ENCODE assay signal across 19 mouse cellular contexts in genomic region chr6:28909866-28910265, GRCm38 (mm10).
DNase-seq lines count a peak whose midpoint lies in the region; ATAC-seq and TF ChIP-seq lines count a peak whose summit lies in the region.
"Had no signal": no experiment of that assay in that cellular context is flagged by ENCODE, and none has a peak within 500 bp of the region (broad histone marks: within the 10 kb centered on the region; RNA-seq: fewer than 3 reads in every experiment).

No protein-coding gene starts in this region.

- ATAC-seq in CD4-positive, CD25-positive, alpha-beta regulatory T cell, adult 4 months, result no peak
- no peak for ATAC-seq in granulocyte monocyte progenitor cell, adult 5-6 weeks (replicated peaks; ENCODE audit: poor library complexity, severe bottlenecking)
- ATAC-seq: forebrain, postnatal 0 days; midbrain, embryonic 13.5 days had no signal

- intact Hi-C loops in gastrocnemius, adult 2 months (cut with DNase I), result no loop called here

- H3K36me3 ChIP-seq in ES-Bruce4 (ENCODE audit: control insufficient read depth, insufficient read depth, low read length, poor library complexity, severe bottlenecking), result no peaks in the 10 kb centered on the region
- H3K36me3 ChIP-seq: forebrain, embryonic 10.5 days; heart, embryonic 13.5 days; limb, embryonic 15.5 days; liver, embryonic 15.5 days; midbrain, embryonic 13.5 days had no signal

- no peak overlapping the region for H3K4me3 ChIP-seq in gastrocnemius, adult 2 months
- H3K4me3 ChIP-seq in ES-Bruce4 (ENCODE audit: low read depth, low read length), result peak overlapping the region; percentile 25
- H3K4me3 ChIP-seq: forebrain, embryonic 10.5 days; heart, embryonic 13.5 days; limb, embryonic 15.5 days; liver, embryonic 15.5 days; midbrain, embryonic 13.5 days had no signal

- no peaks in the 10 kb centered on the region for H3K27me3 ChIP-seq in ES-Bruce4 (ENCODE audit: control insufficient read depth, insufficient read depth, low read length, poor library complexity, severe bottlenecking)
- H3K27me3 ChIP-seq: heart, embryonic 13.5 days; limb, embryonic 15.5 days; liver, embryonic 15.5 days; midbrain, embryonic 13.5 days had no signal

- no peak for TF ChIP-seq POLR2A in ES-Bruce4 (IDR thresholded peaks at IDR 0.05; ENCODE audit: insufficient read depth, low read length)

- no peak overlapping the region for H3K27ac ChIP-seq in gastrocnemius, adult 2 months
- H3K27ac ChIP-seq in ES-Bruce4 (ENCODE audit: insufficient read depth, low read length), result no peak overlapping the region
- H3K27ac ChIP-seq: forebrain, embryonic 10.5 days; heart, embryonic 13.5 days; limb, embryonic 15.5 days; liver, embryonic 15.5 days; midbrain, embryonic 13.5 days had no signal

- peak; percentile 25 for DNase-seq in gastrocnemius, adult 2 months
- no peak for DNase-seq in gastrocnemius, postnatal 10 days
- peak; percentile 30 for DNase-seq in 416B (ENCODE audit: low read depth)
- peak; percentile 64 to 72 for DNase-seq in adrenal gland, postnatal 36 days
- DNase-seq: cerebellum, adult 9-10 months; embryo, embryonic 11 days; forebrain, postnatal 0 days; kidney, adult 18-20 months; kidney, postnatal 10 days; spleen, adult 18-20 months; thymus, postnatal 36 days had no signal

- TF ChIP-seq CTCF in gastrocnemius, adult 2 months (IDR thresholded peaks at IDR 0.05), result no peak
- TF ChIP-seq CTCF in ES-Bruce4 (IDR thresholded peaks at IDR 0.05; ENCODE audit: low read depth, low read length), result no peak

- H3K4me1 ChIP-seq in ES-Bruce4 (ENCODE audit: control insufficient read depth, insufficient read depth, low read length), result no peaks in the 10 kb centered on the region
- H3K4me1 ChIP-seq: limb, embryonic 15.5 days; liver, embryonic 15.5 days had no signal

- no peaks in the 10 kb centered on the region for H3K9me3 ChIP-seq in ES-Bruce4 (replicated peaks; ENCODE audit: control insufficient read depth, insufficient read depth, low read length, poor library complexity, severe bottlenecking)
- H3K9me3 ChIP-seq: limb, embryonic 15.5 days; liver, embryonic 15.5 days; midbrain, embryonic 13.5 days had no signal

- no peak overlapping the region for H3K9ac ChIP-seq in ES-Bruce4 (ENCODE audit: low read depth, poor library complexity, severe bottlenecking)
- H3K9ac ChIP-seq: forebrain, postnatal 0 days; heart, embryonic 13.5 days; limb, embryonic 15.5 days; liver, embryonic 15.5 days; midbrain, embryonic 13.5 days had no signal

- no peak for TF ChIP-seq EP300 in ES-Bruce4 (IDR thresholded peaks at IDR 0.05; ENCODE audit: insufficient read depth, low read depth, low read length)
